Mouse (Mus musculus) CD4-positive, CD25-positive, alpha-beta regulatory T cell, adult 2 months (primary cell): Measurements from ENCODE around the gene Itpr2.

Experiments
- DNase-seq: peaks from one replicate; pipeline ENCODE4 v3.0.0-alpha.2; 2012; ENCODE audit warnings: low read depth, low spot score

Gene Itpr2

GRCm38 (mm10) chr6:146501866-146502804 is at the start of gene Itpr2:
Itpr2 (minus strand) TSS chr6:146502223.
- peak; percentile 84 for DNase-seq

DNA sequence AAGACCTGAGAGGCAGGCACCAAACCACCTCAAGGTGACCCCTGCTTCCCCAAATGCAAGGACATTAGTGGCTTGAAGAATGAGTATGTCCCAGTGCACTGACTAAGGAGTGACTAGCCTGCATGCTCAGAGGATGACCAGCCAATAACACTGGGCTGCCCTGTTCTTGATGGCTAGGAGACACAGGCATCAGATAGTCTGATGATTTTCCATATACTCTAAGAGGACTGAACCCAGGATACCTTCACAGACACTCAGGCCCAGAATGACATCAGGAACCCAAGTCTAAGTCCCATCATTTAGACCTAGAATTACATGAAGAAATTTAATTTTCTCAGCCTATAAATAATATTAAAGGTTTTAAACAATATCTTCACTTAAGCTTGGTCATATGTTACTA is 49.3 kb upstream of the Itpr2 start:
- no peak for DNase-seq

DNA sequence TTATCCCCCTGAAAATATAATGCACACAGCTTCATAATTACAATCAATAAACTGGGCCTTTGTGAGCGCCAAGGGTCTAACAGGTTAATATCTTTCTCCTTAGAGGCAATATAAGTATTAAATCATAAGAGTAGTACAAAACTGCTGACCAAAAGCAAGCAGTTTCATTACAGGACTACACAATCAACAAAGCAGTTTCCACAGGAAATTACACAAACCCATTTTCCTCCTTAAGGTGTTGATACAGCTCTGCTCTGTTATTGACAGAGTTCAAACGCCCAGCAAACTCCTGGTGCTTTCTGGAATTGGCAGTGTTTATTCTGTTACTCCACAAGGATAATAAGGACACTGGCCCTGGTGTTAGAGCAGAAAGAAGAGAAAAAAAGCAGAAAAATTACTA is 48.4 kb upstream of the Itpr2 start:
- DNase-seq, result no peak

DNA sequence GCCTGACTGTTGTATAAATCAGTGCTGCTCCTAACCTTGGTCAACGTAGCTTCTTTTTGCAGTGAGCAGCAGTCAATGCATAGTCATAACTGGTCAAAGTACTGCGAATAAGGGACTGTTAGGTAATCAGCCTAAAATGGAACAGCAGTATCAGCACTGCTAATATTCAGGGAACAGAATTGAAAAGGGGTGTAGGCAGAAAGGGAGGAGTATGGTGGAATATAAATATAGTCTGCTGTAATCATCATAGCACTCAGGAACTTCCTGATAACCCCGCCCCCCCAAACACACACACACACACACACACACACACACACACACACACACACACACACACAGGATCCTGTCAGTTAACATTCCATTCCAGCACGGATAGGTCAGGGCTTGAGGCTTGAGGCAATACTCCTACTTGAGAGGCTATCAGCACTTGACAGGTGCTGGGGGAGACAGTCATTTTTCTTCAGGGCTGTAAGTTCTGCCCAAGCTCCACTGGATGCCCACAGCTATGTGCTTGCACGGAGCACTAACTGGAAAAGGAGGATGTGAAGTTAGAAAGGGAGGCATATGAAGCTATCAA is 43.4 kb upstream of the Itpr2 start:
- DNase-seq, result no peak

DNA sequence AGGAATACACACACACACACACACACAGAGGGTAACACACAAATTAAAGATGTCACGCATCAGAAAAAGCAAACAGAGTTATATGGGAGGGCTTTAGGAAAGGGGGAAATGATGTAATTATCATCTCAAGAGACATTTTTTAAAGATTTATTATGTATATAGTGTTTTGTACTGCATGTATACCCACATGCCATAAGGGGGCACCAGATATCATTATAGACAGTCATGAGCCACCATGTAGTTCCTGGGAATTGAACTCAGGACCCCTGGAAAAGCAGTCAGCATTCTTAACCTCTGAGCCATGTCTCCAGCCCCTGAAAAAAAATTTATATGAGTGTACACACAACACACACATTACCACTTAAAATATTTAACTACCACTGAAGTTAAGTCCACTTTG is 42.6 kb upstream of the Itpr2 start:
- peak; percentile 24 for DNase-seq

DNA sequence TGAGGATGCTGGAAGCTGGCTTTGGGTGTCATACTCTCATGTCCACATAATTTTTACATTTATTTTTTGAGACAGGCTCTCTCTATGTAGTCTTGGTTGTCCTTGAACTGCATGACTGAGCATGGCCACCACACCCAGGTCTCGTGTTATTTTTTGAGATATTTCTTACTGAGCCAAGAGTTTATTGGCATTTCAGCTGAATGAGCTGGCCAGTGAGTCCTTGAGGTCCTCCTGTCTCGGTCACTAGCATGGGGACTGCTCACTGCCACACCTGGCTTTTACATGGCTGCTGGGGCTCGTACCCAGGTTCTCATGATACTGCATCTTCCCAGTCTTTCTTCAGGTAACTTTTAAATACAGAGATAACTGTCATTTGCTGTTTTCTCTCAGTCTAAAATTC is 38.4 kb upstream of the Itpr2 start:
- no peak for DNase-seq

- no peak for DNase-seq
Measured at GRCm38 (mm10) chr6:146538661-146539060, 36.6 kb upstream of the Itpr2 start.

- DNase-seq, result no peak
Measured at GRCm38 (mm10) chr6:146538071-146538470, 36.0 kb upstream of the Itpr2 start.

- DNase-seq, result no peak
Measured at GRCm38 (mm10) chr6:146537111-146537510, 35.1 kb upstream of the Itpr2 start.

- DNase-seq, result no peak
Measured at GRCm38 (mm10) chr6:146535501-146535900, 33.5 kb upstream of the Itpr2 start.

DNA sequence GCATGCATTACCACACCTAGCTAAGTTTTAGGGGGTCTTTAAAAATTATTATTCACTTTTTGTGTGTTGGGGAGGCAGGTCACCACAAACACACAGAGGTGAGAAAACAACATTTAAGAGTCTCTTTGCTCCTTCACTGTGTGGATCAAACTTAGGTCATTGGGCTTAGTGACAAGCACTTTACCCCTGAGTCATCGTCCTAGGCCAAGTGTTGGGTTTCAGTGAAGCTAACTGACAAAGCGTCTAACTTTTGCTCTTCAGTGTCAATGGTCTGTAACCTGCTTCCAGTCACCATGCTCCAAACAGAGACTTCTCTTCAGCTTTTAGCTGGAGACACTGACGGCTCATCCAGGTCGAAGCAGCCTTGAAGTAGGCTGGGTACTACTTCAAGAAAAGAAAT is 31.1 kb upstream of the Itpr2 start:
- no peak for DNase-seq

- DNase-seq, result no peak
Measured at GRCm38 (mm10) chr6:146530769-146531168, 28.7 kb upstream of the Itpr2 start.

DNA sequence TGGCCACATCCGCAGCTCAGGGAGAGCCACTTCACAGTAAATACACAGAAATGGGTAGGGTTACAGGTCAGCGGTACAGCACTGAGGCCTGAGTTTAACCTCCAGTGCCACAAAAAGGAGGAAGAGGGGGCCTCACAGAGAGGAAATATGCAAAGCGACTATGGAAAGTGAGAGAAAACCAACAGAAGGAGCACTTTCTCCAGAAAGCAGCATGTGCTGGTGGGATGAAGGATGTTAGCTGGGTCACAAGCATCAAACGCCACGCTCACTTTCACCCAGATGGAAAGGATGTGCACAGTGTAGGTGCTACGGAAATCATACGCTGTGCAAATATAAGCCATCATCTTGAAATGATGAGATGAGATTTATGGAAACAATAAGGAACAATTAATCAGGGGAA is 28.3 kb upstream of the Itpr2 start:
- DNase-seq, result no peak

DNA sequence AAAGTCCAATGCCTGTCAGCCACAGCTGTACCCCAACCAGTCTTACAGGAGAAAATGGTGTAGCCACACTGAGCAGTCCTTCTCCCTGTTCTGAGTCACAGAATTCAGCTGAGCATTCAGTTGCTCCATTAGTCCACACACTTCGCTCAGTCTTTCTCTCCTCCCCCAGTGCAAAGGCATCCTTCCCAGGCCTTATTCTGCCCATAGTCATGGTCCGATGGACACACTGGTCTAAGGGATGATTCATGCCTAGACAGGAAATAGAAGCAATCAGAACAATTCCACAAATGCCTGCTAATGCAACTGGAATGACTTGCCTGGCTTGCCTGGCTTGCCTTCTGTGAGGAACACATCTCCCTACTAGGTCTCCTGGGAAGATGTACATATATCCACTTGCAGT is 25.5 kb upstream of the Itpr2 start:
- no peak for DNase-seq

DNA sequence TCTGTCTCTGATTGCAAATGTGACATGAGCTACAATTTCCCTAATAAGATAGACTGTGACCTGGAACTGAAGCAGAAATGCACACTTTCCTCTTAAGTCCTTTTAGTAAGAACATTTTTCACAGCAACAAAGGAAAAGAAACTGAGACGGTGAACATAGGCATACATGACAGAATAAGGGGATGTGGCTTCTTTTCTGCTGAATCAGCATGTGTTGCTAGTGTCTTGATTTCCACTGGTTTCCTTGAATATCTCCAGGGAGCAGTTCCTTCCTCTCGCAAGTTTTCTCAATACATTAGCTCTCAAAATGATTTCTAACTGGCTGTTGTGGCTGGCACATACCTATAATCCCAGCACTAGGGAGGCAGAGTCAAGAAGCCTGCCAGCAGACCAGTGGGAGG is 23.5 kb upstream of the Itpr2 start:
- DNase-seq, result no peak

GRCm38 (mm10) chr6:146521456-146522245 is 19.6 kb upstream of the Itpr2 start:
- peak; percentile 66 for DNase-seq

DNA sequence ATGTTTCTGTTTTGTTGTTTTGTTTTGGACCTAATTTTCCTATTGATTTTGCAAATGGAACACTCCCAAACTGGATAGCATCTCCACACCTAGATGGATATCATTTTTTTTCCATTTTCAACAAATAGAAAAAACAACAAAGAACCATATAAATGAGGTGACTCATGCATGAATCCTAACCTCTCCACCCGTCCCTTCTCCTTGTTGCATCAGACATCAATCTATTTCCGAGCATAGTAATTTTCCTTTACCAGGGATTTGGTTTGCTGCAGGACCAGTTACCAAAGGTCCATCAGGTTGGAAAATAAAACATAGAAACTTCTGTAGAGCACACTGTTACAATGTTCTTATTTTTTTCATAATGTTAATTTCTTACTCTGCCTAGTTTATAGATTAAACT is 17.0 kb upstream of the Itpr2 start:
- no peak for DNase-seq

DNA sequence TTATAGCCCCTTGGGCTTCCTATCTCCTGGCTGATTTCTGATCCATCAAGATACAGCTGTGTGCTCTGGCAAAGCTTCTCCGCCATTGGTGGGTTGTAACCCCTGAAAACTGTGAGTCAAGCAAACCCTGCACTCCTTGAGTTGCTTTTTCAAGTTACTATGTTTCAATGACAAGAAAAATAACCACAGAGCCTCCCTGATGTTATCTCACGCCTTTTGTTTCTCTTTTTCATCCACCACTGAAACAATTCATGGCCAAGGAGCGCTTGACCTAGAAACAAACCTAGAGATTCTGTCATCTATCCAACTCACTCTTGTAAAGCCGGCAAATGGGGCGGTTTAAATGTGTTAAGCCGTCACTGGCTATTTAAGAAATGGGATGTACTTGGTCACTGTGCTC is 13.9 kb upstream of the Itpr2 start:
- DNase-seq, result peak; percentile 14

DNA sequence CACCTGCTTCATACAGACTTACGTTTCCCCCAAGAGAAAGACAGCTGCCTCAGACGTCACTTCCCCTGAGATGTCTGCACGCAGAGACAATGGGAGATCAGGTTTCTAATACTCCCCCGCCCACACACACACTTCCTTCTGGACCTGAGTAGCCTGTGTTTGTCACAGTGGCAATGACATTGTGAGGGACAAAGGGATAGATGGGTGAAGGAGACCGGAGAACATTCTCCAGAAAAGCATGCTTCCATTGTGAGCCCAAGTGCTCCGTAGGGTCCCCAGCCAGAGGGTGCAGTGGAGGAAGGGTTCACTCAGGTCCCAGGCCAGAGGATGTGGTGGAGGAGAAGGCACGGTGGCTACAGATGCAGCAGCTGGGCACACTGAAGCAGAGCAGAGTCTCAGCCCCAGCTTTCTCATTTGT is 12.5 kb upstream of the Itpr2 start:
- DNase-seq, result peak; percentile 39

- no peak for DNase-seq
Measured at GRCm38 (mm10) chr6:146513899-146514298, 11.9 kb upstream of the Itpr2 start.

- no peak for DNase-seq
Measured at GRCm38 (mm10) chr6:146513384-146513783, 11.4 kb upstream of the Itpr2 start.

DNA sequence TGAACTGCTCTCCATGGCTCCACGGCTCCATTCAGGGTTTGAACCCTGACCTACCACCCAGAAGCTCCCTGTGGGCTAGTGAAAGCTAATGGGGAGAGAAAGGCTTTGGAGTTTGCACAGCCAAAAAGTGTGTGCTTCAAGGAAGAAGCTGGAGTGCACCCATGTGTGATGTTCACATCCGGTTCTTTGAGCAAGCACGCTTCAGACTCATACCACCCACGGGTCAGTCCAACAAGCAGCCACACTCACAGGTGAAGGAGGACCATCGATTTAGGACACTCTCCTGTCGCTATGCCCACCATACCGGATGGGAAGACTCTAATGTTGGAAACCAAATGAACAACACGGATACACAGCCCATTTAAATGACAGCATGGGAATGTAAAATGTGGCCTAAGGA is 9.5 kb upstream of the Itpr2 start:
- no peak for DNase-seq
